Mouse (Mus musculus) intestine, embryonic 14.5 days (tissue): ENCODE data around the gene Taldo1. TPM values are rescaled to one million over a fixed set of nuclear protein-coding genes. Genes with fewer than 3 reads are reported as not detected.

Experiments used
- ATAC-seq: fragments of 200-750 bp; cut with Nextera tagmentation; replicated peaks from 2 replicates; pipeline ENCODE4 v1.8.0; 2017; ENCODE audit warnings: low read depth, moderate number of reproducible peaks, moderate TSS enrichment, moderate library complexity; ENCODE audit not compliant: low FRiP score, low TSS enrichment
- DNase-seq: peaks from one replicate; pipeline ENCODE4 v3.0.0-alpha.2; 2018; ENCODE audit warnings: low spot score
- H3K27ac ChIP-seq: fragments of 300-500 bp; sonication (generic); 2 replicates; pipeline ENCODE4 v1.5.1; 2014; ENCODE audit warnings: low read depth, mild to moderate bottlenecking, control low read depth
- H3K27me3 ChIP-seq: fragments of 300-500 bp; sonication (generic); replicated peaks from 2 replicates; pipeline ENCODE4 v1.6.1; 2014; ENCODE audit warnings: low read length, control low read depth; ENCODE audit not compliant: control insufficient read depth, insufficient read depth
- H3K36me3 ChIP-seq: fragments of 300-500 bp; sonication (generic); 2 replicates; pipeline ENCODE4 v1.6.1; 2014; ENCODE audit warnings: low read length, control low read depth; ENCODE audit not compliant: control insufficient read depth, insufficient read depth
- H3K4me1 ChIP-seq: fragments of 300-500 bp; sonication (generic); replicated peaks from 2 replicates; pipeline ENCODE4 v1.6.1; 2014; ENCODE audit warnings: low read length, control low read depth, mixed read lengths; ENCODE audit not compliant: control insufficient read depth, insufficient read depth
- H3K4me2 ChIP-seq: fragments of 300-500 bp; sonication (generic); 2 replicates; pipeline ENCODE4 v1.6.1; 2014; ENCODE audit warnings: low read length
- H3K4me3 ChIP-seq: fragments of 300-500 bp; sonication (generic); 2 replicates; pipeline ENCODE4 v1.5.1; 2014; ENCODE audit warnings: low read depth, low read length, control low read depth, mixed read lengths
- H3K9ac ChIP-seq: fragments of 300-500 bp; sonication (generic); 2 replicates; pipeline ENCODE4 v1.6.1; 2014; ENCODE audit warnings: mild to moderate bottlenecking, low read length
- H3K9me3 ChIP-seq: fragments of 300-500 bp; sonication (generic); 2 replicates; pipeline ENCODE4 v1.6.1; 2016; ENCODE audit warnings: low read length, control low read depth; ENCODE audit not compliant: control insufficient read depth
- WGBS: fragments of 180-500 bp; shearing (Covaris S2); extraction: QIAGEN DNeasy Blood & Tissue Kit; methylation state at CpG from one replicate; pipeline ENCODE4 v1.1.7; 2014; 5-methylcytosine and 5-hydroxymethylcytosine counted together
- polyA plus RNA-seq: library from polyadenylated mRNA; unstranded; fragments of >200 nt; fragmentation: Nextera tagmentation; extraction: Ambion mirVana; gene quantifications from 2 replicates; pipeline ENCODE4 v1.2.1, GENCODE M21; 2014

Taldo1 gene
- polyA plus RNA-seq, 1 experiment from 2014 or later, result 344 TPM

GRCm38 (mm10) chr7:141373611-141374010, 18.4 kb upstream of the Taldo1 start:
- DNase-seq, result no peak
- Histone ChIP-seq H3K27me3 (no peaks in the 10 kb centered on the region), H3K4me3 (no peak overlapping the region), H3K4me1 (0 out of 2 replicates have a peak, but pooled peaks cover 3% of the 10 kb centered on the region), H3K9me3 (no peaks in the 10 kb centered on the region), H3K9ac (no peak overlapping the region), H3K27ac (no peak overlapping the region), H3K4me2 (no peak overlapping the region), H3K36me3 (no peaks in the 10 kb centered on the region)
- no peak for ATAC-seq
- 72% methylated on average over 6 of the region's 6 CpGs for WGBS

GRCm38 (mm10) chr7:141374399-141374798, 17.6 kb upstream of the Taldo1 start:
- no peaks in the 10 kb centered on the region for H3K27me3 ChIP-seq
- H3K4me2 ChIP-seq, result no peak overlapping the region

GRCm38 (mm10) chr7:141379584-141379983, 12.4 kb upstream of the Taldo1 start:
- 43% methylated on average over 4 of the region's 4 CpGs for WGBS

More at GRCm38 (mm10) chr7:141374399-141374798, 17.6 kb upstream of the Taldo1 start:
- DNase-seq (no peak), ATAC-seq (no peak)
- Histone ChIP-seq H3K9me3 (no peaks in the 10 kb centered on the region), H3K4me3 (no peak overlapping the region), H3K4me1 (0 out of 2 replicates have a peak, but pooled peaks cover 3% of the 10 kb centered on the region), H3K27ac (no peak overlapping the region), H3K9ac (no peak overlapping the region), H3K36me3 (no peaks in the 10 kb centered on the region)

GRCm38 (mm10) chr7:141381068-141381835, 10.7 kb upstream of the Taldo1 start:
- no peak overlapping the region for H3K9ac ChIP-seq
- no peak for DNase-seq
- ATAC-seq, result no peak
- no peak overlapping the region for H3K4me3 ChIP-seq
- no peak overlapping the region for H3K4me2 ChIP-seq
- H3K9me3 ChIP-seq, result no peaks in the 10 kb centered on the region
- H3K27ac ChIP-seq, result no peak overlapping the region
- WGBS, result 83% methylated on average over 4 of the region's 4 CpGs
- no peaks in the 10 kb centered on the region for H3K4me1 ChIP-seq
- H3K27me3 ChIP-seq, result no peaks in the 10 kb centered on the region
- no peaks in the 10 kb centered on the region for H3K36me3 ChIP-seq

More at GRCm38 (mm10) chr7:141379584-141379983, 12.4 kb upstream of the Taldo1 start:
- no peak overlapping the region for H3K9ac ChIP-seq
- no peaks in the 10 kb centered on the region for H3K4me1 ChIP-seq
- ATAC-seq (no peak), DNase-seq (peak; percentile 57)
- no peak overlapping the region for H3K4me2 ChIP-seq
- H3K36me3 ChIP-seq, result no peaks in the 10 kb centered on the region
- H3K4me3 ChIP-seq, result no peak overlapping the region
- H3K9me3 ChIP-seq, result no peaks in the 10 kb centered on the region
- H3K27ac ChIP-seq, result no peak overlapping the region
- H3K27me3 ChIP-seq, result no peaks in the 10 kb centered on the region

- 39% methylated on average over 2 of the region's 2 CpGs for WGBS
- no peaks in the 10 kb centered on the region for H3K27me3 ChIP-seq
- no peak for DNase-seq
These were observed 4.1 kb upstream of the Taldo1 start for GRCm38 (mm10) chr7:141387807-141388486.

GRCm38 (mm10) chr7:141388487-141389109, 3.4 kb upstream of the Taldo1 start:
- Histone ChIP-seq H3K9ac (no peak overlapping the region), H3K9me3 (no peaks in the 10 kb centered on the region), H3K36me3 (no peaks in the 10 kb centered on the region), H3K27ac (no peak overlapping the region), H3K27me3 (no peaks in the 10 kb centered on the region), H3K4me3 (no peak overlapping the region), H3K4me1 (peaks cover 9% of the 10 kb centered on the region), H3K4me2 (no peak overlapping the region)
- ATAC-seq (no peak), DNase-seq (no peak)
- WGBS, result 43% methylated on average over 3 of the region's 3 CpGs

More at GRCm38 (mm10) chr7:141387807-141388486, 4.1 kb upstream of the Taldo1 start:
- Histone ChIP-seq H3K27ac (no peak overlapping the region), H3K9me3 (no peaks in the 10 kb centered on the region), H3K4me1 (peaks cover 8% of the 10 kb centered on the region), H3K4me2 (no peak overlapping the region), H3K36me3 (no peaks in the 10 kb centered on the region), H3K9ac (no peak overlapping the region), H3K4me3 (no peak overlapping the region)
- ATAC-seq, result no peak

- Histone ChIP-seq H3K27ac (no peak overlapping the region), H3K9me3 (no peaks in the 10 kb centered on the region), H3K36me3 (0 out of 2 replicates have a peak, but pooled peaks cover under 1% of the 10 kb centered on the region), H3K4me2 (peak overlapping the region; percentile 69; the same call in 1 of the 2 replicates), H3K27me3 (no peaks in the 10 kb centered on the region), H3K4me1 (peaks cover 9% of the 10 kb centered on the region), H3K9ac (no peak overlapping the region), H3K4me3 (peak overlapping the region; percentile 81; the same call in 1 of the 2 replicates)
- 54% methylated on average over 9 of the region's 9 CpGs for WGBS
- no peak for ATAC-seq
- DNase-seq, result no peak
These were observed 1.4 kb upstream of the Taldo1 start for GRCm38 (mm10) chr7:141390326-141391259.
